Mouse (Mus musculus): ENCODE measurements at regions not wholly inside any gene's neighbourhood (a gene's known extent, or its start where the extent isn't known, plus 50 kb on each side); places are given as distances from the start of the nearest gene placed in this dataset.

- TF ChIP-seq GATA1 (IDR thresholded peaks at IDR 0.05; ENCODE audit: borderline replicate concordance, low read length) (no peak), FLI1 (IDR thresholded peaks at IDR 0.05; ENCODE audit: low read length) (no peak)
These were observed 194.1 kb upstream of the Prickle1 start for GRCm38 (mm10) chr15:93789762-93790161.
